Mouse (Mus musculus) stomach, postnatal 0 days (tissue): ENCODE measurements around the gene Gna11.

Experiments
- CTCF ChIP-seq: IDR thresholded peaks from 2 replicates; pipeline ENCODE4 v1.5.1; 2016; ENCODE audit warnings: antibody characterized with exemption, low read depth, mild to moderate bottlenecking, moderate library complexity
- EP300 ChIP-seq: optimal IDR thresholded peaks from 2 replicates; pipeline ENCODE3; 2016; ENCODE audit warnings: antibody characterized with exemption

DNA sequence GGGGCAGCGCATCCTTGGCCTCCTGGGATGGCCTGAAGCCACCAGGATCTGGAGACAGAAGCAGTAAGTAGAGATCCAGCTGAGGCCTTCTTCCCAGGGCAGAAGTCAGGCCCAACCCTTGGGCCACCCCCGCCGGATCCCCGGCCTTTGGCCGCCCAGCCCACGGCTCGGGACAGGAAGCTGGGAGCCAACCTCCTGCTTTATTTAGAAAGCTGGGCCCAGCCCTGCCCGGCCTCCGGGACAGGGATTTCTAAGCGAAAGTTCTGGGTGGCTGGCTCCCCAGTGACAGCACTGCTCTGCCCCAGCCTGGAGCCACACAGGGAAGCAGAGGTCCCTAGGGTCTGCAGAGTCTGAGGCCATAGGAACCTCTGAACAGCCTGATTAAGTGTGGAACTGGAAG lies 3.2 kb downstream of the Gna11 start:
- TF ChIP-seq CTCF (no peak), EP300 (no peak)
